Mouse (Mus musculus) C2C12 (cell line): ENCODE results near the gene Btk.

Experiments
- CTCF ChIP-seq: IDR thresholded peaks from one replicate; pipeline ENCODE4 v1.5.1; 2011; ENCODE audit not compliant: control insufficient read depth, insufficient read depth, insufficient read length
- MYOD1 ChIP-seq: IDR thresholded peaks from one replicate; pipeline ENCODE4 v1.6.1; 2011; ENCODE audit warnings: low read depth; ENCODE audit not compliant: control insufficient read depth, insufficient read length
- USF1 ChIP-seq: IDR thresholded peaks from one replicate; pipeline ENCODE4 v1.6.1; 2011; ENCODE audit warnings: low read depth, mild to moderate bottlenecking, control low read depth, moderate library complexity

GRCm38 (mm10) chrX:134541145-134541954 lies 42.0 kb downstream of the Btk start, which contains the start of gene Timm8a1:
- no peak for TF ChIP-seq CTCF
- TF ChIP-seq MYOD1 = no peak
- TF ChIP-seq USF1 = peak; percentile 50
